Mouse (Mus musculus): ENCODE results near the gene Stxbp4.

- TF ChIP-seq RCOR1 (conservative IDR thresholded peaks at IDR 0.05; ENCODE audit: low read depth, low read length) (no peak), JUN (IDR thresholded peaks at IDR 0.05; ENCODE audit: insufficient read depth, low read depth, low read length) (no peak), CTCF (conservative IDR thresholded peaks at IDR 0.05 in 1 of 2, IDR thresholded peaks at IDR 0.05 in 1 of 2; ENCODE audit: low read depth in 2 of 2, low read length in 2 of 2) (no peak), CHD2 (IDR thresholded peaks at IDR 0.05; ENCODE audit: low read length) (no peak), POLR2A (IDR thresholded peaks at IDR 0.05; ENCODE audit: low read depth, low read length) (no peak), HCFC1 (IDR thresholded peaks at IDR 0.05; ENCODE audit: low read depth, low read length) (no peak), EP300 (IDR thresholded peaks at IDR 0.05; ENCODE audit: low read length) (no peak), NRF1 (IDR thresholded peaks at IDR 0.05; ENCODE audit: low read depth, low read length) (no peak), MAX (IDR thresholded peaks at IDR 0.05; ENCODE audit: low read length) (no peak)
Observed at GRCm38 (mm10) chr11:90442462-90442861, 195.4 kb downstream of the Stxbp4 start.

All from CH12.LX (cell line).